Mouse (Mus musculus) lung, postnatal 0 days (tissue): ENCODE measurements around the gene Rnf43. TPM values are rescaled to one million over a fixed set of nuclear protein-coding genes. Genes with fewer than 3 reads are reported as not detected.
A peak's percentile ranks its signal among the peaks of the same experiment; 100 is the strongest.

Experiments
- ATAC-seq: fragments of 200-750 bp; cut with Nextera tagmentation; 2 replicates; pipeline ENCODE4 v1.8.0; 2017; ENCODE audit warnings: moderate library complexity
- DNase-seq: peaks from one replicate; pipeline ENCODE4 v3.0.0-alpha.2; 2016; ENCODE audit warnings: low spot score
- H3K27ac ChIP-seq: fragments of 300-500 bp; sonication (generic); 2 replicates; pipeline ENCODE4 v1.5.1; 2014; ENCODE audit warnings: antibody characterized with exemption, mild to moderate bottlenecking, low read length, mixed read lengths
- H3K27me3 ChIP-seq: fragments of 300-500 bp; sonication (generic); replicated peaks from 2 replicates; pipeline ENCODE4 v1.6.1; 2014; ENCODE audit warnings: low read length, mixed read lengths; ENCODE audit not compliant: insufficient read depth
- H3K36me3 ChIP-seq: fragments of 300-500 bp; sonication (generic); 2 replicates; pipeline ENCODE4 v1.6.1; 2014; ENCODE audit warnings: low read length, mixed read lengths; ENCODE audit not compliant: insufficient read depth
- H3K4me1 ChIP-seq: fragments of 300-500 bp; sonication (generic); 2 replicates; pipeline ENCODE4 v1.6.1; 2014; ENCODE audit warnings: antibody characterized with exemption, low read depth, low read length, mixed read lengths; ENCODE audit not compliant: insufficient read depth
- H3K4me2 ChIP-seq: fragments of 300-500 bp; sonication (generic); replicated peaks from 2 replicates; pipeline ENCODE4 v1.6.1; 2014; ENCODE audit warnings: low read depth, mild to moderate bottlenecking, low read length, moderate library complexity, mixed read lengths
- H3K4me3 ChIP-seq: fragments of 300-500 bp; sonication (generic); 2 replicates; pipeline ENCODE4 v1.5.1; 2014; ENCODE audit warnings: low read depth, low read length
- H3K9ac ChIP-seq: fragments of 300-500 bp; sonication (generic); replicated peaks from 2 replicates; pipeline ENCODE4 v1.6.1; 2014; ENCODE audit warnings: low read depth, mild to moderate bottlenecking
- H3K9me3 ChIP-seq: fragments of 300-500 bp; sonication (generic); 2 replicates; pipeline ENCODE4 v1.6.1; 2016; ENCODE audit warnings: low read length, mixed read lengths
- CTCF ChIP-seq: IDR thresholded peaks from 2 replicates; pipeline ENCODE4 v1.5.1; 2016; ENCODE audit warnings: antibody characterized with exemption, mild to moderate bottlenecking
- EP300 ChIP-seq: IDR thresholded peaks from 2 replicates; pipeline ENCODE4 v1.6.1; 2016; ENCODE audit warnings: antibody characterized with exemption, mild to moderate bottlenecking, control low read depth
- WGBS: fragments of 180-500 bp; shearing (Covaris S2); extraction: QIAGEN DNeasy Blood & Tissue Kit; methylation state at CpG from one replicate; pipeline ENCODE4 v1.1.7; 2014; 5-methylcytosine and 5-hydroxymethylcytosine counted together
- polyA plus RNA-seq: library from polyadenylated mRNA; unstranded; fragments of >200 nt; fragmentation: Nextera tagmentation; extraction: Ambion mirVana; gene quantifications from 2 replicates; pipeline ENCODE4 v1.2.1, GENCODE M21; 2015

Gene Rnf43
- polyA plus RNA-seq, 1 experiment from 2014 or later = 4.6 TPM

DNA sequence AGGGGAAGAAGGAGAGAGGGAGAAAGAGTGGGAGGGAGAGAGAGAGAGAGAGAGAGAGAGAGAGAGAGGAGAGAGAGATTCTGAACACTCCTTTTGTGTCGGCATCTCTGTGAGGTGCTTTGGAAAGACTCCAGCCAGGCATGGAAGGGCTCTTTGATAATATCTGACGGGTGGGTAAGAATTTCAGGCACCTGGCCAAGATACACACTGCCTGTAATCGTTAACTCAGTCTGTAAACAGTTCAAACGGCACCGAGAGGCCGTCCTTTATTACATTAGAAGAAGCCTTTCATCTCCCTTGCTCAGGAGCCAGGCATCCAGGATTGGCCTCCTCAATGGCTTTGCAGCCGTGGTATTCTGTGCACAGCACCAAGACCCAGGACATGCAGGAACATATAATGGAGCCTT, 26.9 kb downstream of the Rnf43 start:
- Histone ChIP-seq H3K4me1 (peaks cover 4% of the 10 kb centered on the region; the same call in 1 of the 2 replicates), H3K9ac (no peak overlapping the region), H3K4me2 (peak overlapping the region; percentile 39), H3K36me3 (no peaks in the 10 kb centered on the region), H3K9me3 (no peaks in the 10 kb centered on the region), H3K27ac (peak overlapping the region; percentile 85), H3K4me3 (no peak overlapping the region), H3K27me3 (no peaks in the 10 kb centered on the region)
- WGBS = 3% methylated on average over 7 of the region's 7 CpGs
- ATAC-seq = peak; percentile 89
- DNase-seq = peak; percentile 94
- TF ChIP-seq EP300 = peak; percentile 85
- no peak for TF ChIP-seq CTCF

- H3K27me3 ChIP-seq = no peaks in the 10 kb centered on the region
- 29% methylated on average over 16 of the region's 16 CpGs for WGBS
- H3K4me2 ChIP-seq = peak overlapping the region; percentile 39
- H3K9me3 ChIP-seq = no peaks in the 10 kb centered on the region
- TF ChIP-seq EP300 (peak; percentile 18; the same call in 1 of the 2 replicates), CTCF (no peak)
- peaks cover 4% of the 10 kb centered on the region; the same call in 1 of the 2 replicates for H3K4me1 ChIP-seq
- no peak for DNase-seq
- no peak overlapping the region for H3K4me3 ChIP-seq
- peak; percentile 54 for ATAC-seq
- no peak overlapping the region for H3K9ac ChIP-seq
- H3K36me3 ChIP-seq = no peaks in the 10 kb centered on the region
- H3K27ac ChIP-seq = peak overlapping the region; percentile 85
Measured at GRCm38 (mm10) chr11:87690054-87690740, 27.7 kb downstream of the Rnf43 start.

DNA sequence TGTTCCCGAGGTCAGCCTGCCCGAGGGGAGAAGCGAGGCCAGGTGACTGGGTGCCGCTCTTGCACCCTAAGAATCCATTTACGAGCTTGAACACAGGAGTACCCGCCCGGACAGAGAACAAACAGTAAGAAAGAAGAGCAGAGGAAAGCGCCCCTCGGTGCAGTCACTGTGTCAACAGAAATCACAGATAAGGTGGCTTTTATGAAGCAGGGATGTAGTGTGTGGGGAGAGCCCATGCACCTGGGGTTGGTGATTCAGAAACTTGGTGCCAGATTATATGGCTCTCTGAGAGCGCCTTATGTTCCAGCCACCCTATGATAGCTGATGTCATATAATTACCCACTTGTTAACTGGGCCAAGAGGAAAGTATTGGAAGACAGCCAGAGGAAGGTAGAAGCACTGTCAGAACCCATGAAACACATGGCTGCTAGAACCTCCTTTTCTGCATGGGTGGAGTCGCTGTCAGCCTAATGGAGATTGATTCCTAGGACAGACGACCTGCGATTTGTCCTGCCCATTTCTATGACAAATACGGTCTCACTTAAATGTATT, 34.7 kb downstream of the Rnf43 start:
- peak overlapping the region; percentile 38; the same call in 1 of the 2 replicates for H3K27ac ChIP-seq
- no peaks in the 10 kb centered on the region; the same call in 1 of the 2 replicates for H3K4me1 ChIP-seq
- H3K4me2 ChIP-seq = no peak overlapping the region
- DNase-seq (no peak), ATAC-seq (peak; percentile 35; the same call in 1 of the 2 replicates)
- H3K27me3 ChIP-seq = no peaks in the 10 kb centered on the region
- H3K36me3 ChIP-seq = no peaks in the 10 kb centered on the region
- H3K9ac ChIP-seq = no peak overlapping the region
- no peaks in the 10 kb centered on the region for H3K9me3 ChIP-seq
- WGBS = 46% methylated on average over 14 of the region's 14 CpGs
- TF ChIP-seq EP300 = no peak
- no peak for TF ChIP-seq CTCF
- H3K4me3 ChIP-seq = no peak overlapping the region

GRCm38 (mm10) chr11:87698126-87698525, 35.6 kb downstream of the Rnf43 start:
- WGBS = 53% methylated on average over 4 of the region's 4 CpGs
- no peak overlapping the region for H3K27ac ChIP-seq
- TF ChIP-seq CTCF = no peak
- TF ChIP-seq EP300 = no peak

DNA sequence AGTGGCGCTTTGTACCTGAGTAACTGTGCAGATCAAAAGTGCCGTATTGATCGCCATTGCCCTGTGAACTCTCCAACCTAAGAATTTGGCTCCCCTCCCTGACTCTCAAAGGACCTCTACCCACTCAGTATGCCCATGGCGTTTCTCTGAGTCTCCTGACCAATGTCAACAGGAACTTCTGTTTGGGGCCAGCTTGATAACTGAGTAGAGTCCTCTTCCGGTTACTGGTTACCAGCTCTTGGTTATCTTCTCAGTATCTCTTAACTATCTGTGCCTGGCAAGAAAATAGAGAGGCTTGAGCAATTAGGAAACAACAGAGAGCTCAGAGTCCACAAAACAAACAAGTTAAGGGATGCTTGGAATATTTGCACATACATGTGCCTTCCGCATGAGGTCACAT, 38.6 kb downstream of the Rnf43 start:
- H3K36me3 ChIP-seq = no peaks in the 10 kb centered on the region
- H3K27me3 ChIP-seq = no peaks in the 10 kb centered on the region
- H3K4me1 ChIP-seq = no peaks in the 10 kb centered on the region; the same call in 1 of the 2 replicates
- H3K4me3 ChIP-seq = no peak overlapping the region
- no peak overlapping the region for H3K9ac ChIP-seq
- no peak overlapping the region for H3K4me2 ChIP-seq
- no peaks in the 10 kb centered on the region for H3K9me3 ChIP-seq
- DNase-seq (no peak), ATAC-seq (no peak)
- no peak overlapping the region for H3K27ac ChIP-seq
- 66% methylated on average over 6 of the region's 6 CpGs for WGBS
- TF ChIP-seq EP300 (no peak), CTCF (no peak)

More at GRCm38 (mm10) chr11:87698126-87698525, 35.6 kb downstream of the Rnf43 start:
- DNase-seq = peak; percentile 55
- no peaks in the 10 kb centered on the region for H3K36me3 ChIP-seq
- no peak overlapping the region for H3K4me2 ChIP-seq
- H3K4me1 ChIP-seq = no peaks in the 10 kb centered on the region; the same call in 1 of the 2 replicates
- peak; percentile 44; the same call in 1 of the 2 replicates for ATAC-seq
- no peak overlapping the region for H3K9ac ChIP-seq
- no peaks in the 10 kb centered on the region for H3K9me3 ChIP-seq
- H3K4me3 ChIP-seq = no peak overlapping the region
- H3K27me3 ChIP-seq = no peaks in the 10 kb centered on the region

DNA sequence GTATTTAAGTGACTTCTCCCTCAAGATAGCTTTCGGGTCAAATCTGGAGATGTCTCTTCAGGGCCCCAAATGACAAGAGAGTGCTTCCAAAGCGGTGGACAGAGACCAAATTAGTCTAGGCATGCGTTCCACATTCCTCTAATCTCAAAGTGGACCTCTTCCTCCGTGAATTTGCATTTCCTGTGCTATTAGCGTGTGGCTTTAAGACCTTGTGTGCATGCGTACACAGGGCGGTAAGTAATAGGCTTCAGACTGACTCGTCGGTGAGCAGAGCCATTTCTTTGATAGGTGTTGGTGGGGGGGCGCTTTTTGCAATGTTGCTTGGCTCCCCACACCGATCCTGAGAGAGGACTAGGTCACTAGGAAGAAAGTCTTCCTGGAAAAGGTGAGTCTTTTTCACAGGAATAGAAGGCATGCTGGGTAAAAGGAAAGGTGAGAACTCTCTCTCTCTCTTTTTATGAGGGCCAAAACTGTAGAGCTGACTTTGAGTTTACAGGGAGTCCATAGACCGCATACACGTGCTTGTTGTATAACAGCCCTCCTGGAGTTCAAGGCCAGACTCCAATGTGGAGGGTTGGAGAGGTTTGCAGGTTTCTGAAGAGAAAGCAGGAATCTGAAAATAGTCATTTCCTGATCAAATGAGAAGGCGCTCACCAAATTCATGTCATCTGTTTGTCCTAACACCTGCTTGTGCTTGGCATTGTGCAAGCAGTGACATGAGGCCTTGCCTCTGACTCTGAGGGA, 39.5 kb downstream of the Rnf43 start:
- TF ChIP-seq CTCF (no peak), EP300 (no peak)
- ATAC-seq (no peak), DNase-seq (no peak)
- H3K9me3 ChIP-seq = no peaks in the 10 kb centered on the region
- H3K9ac ChIP-seq = no peak overlapping the region
- WGBS = 56% methylated on average over 14 of the region's 14 CpGs
- no peaks in the 10 kb centered on the region for H3K27me3 ChIP-seq
- no peaks in the 10 kb centered on the region; the same call in 1 of the 2 replicates for H3K4me1 ChIP-seq
- H3K27ac ChIP-seq = peak overlapping the region; percentile 7; the same call in 1 of the 2 replicates
- H3K4me2 ChIP-seq = no peak overlapping the region
- no peak overlapping the region for H3K4me3 ChIP-seq
- no peaks in the 10 kb centered on the region for H3K36me3 ChIP-seq
